Mouse (Mus musculus): ENCODE measurements at regions not wholly inside any gene's neighbourhood (a gene's known extent, or its start where the extent isn't known, plus 50 kb on each side); places are given as distances from the start of the nearest gene placed in this dataset.
A peak's percentile ranks its signal among the peaks of the same experiment; 100 is the strongest.
"Not testable (repeated sequence)": the region's sequence is repeated elsewhere in the genome, so short reads cannot be mapped to it uniquely, and the experiment has no call there.

DNA sequence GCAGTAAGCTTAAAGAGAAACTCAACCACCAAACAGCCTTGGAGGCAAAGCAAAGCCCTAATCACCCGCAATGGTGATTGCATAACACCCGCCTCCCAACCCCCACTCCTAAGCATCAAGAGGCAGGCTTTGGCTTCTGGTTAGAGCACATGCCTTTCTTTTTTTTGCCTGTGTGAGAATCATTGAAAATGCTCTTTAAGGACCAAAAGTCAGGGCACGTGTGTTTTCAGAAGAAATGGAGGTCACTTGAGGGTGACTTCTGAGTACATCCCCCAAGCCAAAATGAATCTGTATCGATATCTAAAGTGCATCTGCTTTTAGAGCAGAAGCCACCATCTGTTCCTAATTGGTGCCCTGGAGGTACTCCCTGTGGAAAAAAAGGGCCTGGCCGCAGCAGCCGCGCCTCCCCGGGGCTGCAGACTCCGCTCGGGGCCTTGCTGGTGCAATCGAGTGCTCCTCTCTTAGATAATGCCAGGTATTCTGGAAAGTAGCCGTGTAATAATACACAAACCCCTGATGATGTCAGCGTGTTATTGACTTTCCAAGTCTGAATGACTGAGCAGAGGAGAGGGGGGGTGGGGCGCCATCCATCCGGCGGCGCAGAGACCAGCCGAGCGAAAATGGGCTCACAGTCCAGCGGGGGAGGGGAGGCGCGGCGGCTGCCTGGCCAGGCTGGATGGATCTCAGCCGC, 140.7 kb upstream of the Tbl1xr1 start:
- DNase-seq (ENCODE audit: low read depth, low spot score): peak; percentile 96

DNA sequence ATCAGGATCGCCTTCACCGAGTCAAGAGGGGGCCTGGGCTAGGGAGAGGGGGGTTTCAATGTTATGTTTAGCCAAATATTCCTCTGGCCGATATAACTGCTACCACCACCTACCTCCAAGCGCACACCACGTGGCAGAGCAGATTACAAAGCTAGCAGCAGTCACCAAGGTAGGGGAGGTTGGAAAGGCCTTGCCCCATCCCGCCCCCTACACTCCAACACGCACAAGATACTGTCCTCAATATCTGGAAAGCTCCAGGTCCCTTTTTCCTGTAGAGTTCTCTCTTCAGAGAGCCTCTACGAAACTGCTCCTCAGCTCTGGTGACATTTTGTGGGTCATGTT, 140.2 kb upstream of the Tbl1xr1 start:
- DNase-seq (ENCODE audit: low read depth, low spot score): no peak

DNA sequence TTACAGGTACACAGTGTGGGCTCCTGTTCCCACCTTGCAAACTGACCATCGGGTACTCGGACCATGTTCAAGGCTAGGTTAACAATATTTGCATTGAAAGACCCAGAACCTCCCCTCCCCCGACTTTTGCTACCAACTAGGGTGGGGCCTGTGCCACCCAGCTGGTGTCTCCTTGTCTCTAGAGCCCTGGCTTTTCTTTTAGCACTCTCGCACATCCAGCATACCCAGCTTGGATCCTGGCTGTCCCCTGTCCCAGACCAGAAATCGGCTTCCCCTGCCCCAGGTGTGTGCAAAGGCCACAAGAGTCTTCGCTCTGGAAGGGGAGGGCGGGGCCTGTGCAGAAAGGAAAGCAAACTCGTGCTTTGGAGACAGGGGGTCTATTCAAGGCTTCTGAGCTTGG, 139.8 kb upstream of the Tbl1xr1 start:
- DNase-seq (ENCODE audit: low read depth, low spot score): no peak

DNA sequence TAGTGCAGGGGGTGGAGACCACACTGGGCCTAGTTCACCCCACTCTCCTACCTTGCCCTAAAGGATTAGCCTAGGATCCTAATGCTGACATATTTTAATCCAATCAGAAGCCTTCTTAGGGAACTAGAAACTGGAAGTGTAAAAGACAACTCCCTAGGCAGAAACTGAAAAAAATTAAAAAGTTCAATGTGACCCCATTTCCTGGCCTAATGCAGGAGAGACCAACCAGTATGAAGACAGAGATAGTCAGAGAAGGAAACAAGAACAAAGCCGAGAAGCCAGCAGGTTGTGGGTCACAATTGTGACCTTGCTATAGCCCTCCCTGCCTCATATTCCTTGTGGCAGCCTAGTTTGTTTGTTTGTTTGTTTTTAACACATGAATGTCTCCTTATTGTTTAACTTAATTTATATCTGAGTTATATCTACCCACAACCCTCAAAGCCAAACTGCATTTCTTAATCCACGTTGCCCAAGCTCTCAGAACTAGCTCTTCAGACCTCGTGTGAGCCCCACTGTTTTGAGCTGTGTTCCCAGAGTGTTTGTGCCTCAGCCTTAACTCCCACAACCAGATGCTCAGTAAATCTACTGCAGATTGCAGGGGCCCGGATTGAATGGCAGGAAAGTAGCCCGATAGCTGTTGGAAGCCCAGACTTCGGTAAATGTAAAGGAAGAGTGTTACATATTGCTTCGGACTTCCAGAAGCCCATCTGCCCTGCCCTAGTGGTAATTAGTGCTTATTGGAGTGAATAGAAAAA, 139.0 kb upstream of the Tbl1xr1 start:
- no peak for DNase-seq (ENCODE audit: low read depth, low spot score)

DNA sequence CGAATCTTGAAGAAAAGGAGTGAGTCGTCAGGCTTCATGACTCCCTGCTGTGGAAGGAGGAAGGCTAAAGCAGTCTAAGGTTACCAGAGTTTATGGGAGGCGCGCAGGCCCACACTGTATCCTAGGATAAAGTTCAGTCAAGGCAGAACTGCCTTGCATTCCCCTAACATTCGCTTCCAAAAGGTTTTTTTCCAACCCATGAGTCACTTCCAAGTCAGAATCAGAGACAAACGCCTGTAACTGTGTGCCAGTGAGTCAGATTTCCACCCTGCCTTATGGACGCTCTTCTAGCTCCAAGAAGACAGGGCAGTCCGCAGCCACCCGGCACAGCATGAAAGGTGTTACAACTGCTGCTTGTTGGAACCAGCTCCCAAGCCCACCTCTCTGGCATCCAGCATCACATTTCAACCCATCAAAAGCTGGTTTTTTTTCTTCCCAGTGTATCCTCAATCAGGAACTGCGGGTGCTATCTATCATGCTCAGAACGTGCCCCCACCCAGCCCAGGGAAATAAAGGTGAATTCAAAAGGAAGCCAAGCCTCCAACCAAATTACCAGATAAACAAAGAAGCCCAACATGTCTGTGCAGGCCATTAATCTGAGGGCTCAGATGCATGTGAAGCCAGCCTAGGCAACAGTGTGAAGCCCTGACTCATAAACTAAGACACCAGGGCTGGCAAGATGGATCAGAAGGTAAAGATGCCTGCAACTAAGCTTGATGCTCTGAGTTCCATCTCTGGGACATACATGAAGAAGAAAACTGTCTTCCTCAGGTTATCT, 138.2 kb upstream of the Tbl1xr1 start:
- no peak for DNase-seq (ENCODE audit: low read depth, low spot score)

DNA sequence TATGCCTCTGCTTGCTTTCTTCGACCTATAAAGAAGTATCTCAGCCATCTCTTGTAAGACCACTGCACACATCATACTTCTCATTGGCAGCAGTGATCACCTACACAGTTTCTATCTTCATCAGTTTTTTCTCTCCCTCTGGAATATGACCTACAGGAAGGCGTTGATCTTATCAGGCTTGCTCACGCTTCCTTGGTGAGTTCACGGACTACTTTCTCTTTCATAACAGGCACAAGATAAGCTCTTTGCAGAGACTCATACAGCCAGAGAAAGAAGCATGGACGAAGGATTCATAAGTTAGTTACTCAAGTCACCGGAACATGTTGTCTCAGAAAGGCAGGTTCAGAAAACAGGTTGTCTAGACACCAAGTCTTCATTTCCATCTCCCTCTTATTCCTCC, 136.7 kb upstream of the Tbl1xr1 start:
- no peak for DNase-seq (ENCODE audit: low read depth, low spot score)

DNA sequence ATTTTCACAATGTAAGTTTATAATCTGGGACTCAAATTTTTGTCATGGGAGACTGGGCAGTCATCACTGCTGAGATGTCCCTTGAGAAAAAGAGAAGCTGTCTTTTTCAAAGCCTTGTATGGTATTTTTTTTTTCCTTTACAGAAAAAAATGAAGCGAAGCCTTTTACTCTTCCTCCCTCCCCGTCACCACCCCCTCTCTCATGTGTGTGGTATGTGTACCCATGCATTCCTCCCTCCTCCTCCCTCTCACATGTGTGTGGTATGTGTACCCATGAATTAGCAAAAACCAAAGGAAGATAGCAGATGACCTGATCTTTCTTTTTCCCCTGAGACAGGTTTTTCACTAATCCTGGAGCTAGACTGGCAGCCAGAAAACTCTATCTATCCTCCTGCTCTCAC, 134.9 kb upstream of the Tbl1xr1 start:
- no peak for DNase-seq (ENCODE audit: low read depth, low spot score)

DNA sequence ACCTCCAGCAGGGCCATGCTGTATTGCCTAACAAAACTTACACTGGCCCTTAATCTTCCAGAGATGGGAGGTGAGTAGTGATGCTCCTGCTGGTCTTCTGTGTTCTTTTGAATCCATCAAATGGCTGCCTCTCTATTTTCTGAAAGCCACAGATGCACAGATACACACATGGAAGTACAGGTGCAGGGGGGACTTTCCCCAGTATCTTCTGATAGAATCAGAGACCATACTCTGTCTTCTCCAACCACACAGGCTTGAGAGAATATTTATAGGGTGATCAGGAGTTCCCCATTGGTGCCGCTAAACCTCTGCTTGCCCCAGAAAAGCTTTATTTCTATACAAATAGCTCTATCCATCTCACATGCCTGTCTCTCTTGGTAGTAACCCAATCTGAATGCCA, 133.5 kb upstream of the Tbl1xr1 start:
- no peak for DNase-seq (ENCODE audit: low read depth, low spot score)

DNA sequence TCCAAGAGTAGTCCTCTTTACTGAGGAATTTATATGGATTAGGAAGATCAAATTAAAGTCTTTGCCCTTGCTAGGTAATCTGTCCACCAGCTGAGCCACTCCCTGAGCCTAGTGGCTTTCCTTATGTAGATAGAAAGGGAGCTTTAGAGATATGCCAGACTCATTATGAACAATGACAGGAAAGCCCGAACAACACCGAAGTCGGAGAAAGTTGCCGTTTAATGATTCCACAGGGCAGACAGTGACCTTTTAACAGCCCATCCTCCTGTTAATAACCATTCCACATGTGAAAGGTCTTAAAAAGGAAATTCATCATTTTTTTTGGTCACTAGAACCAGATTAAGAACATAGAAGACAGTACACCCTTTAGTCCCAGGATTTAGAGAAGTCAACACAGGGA, 130.7 kb upstream of the Tbl1xr1 start:
- DNase-seq (ENCODE audit: low read depth, low spot score): no peak

DNA sequence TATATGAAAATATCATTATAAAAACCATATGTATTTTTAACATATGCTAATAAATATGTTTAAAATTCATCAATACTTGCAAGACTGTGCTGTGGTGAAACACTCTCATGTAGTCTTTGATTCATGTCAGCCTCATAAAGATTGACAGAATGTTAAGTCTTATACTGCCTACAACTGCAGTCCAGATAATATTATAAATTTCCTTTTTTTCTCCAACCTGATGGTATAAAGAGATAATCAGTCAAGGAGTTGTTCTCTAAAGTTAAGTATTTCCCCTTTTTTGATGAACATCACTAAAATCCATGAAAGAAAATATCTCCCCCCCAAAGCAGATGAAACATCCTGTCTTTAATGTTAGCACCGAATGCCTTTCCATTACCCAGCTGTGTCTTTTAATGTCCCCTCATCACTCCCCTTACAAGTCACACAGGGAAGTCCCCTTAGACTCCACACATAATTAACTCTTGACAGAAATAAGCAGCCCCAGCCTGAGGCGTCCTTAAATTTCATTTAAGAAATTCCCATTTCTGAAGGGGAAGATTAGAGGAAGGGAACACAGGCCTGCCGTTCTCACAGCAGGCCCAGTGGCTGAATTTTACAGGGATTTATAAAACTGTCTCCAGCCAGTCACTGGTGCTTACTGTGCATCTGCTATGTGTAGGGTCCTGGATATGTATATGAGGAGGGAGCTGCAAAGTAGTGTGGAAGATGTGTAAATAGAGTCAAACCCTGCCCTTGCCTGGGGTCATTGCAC, 129.0 kb upstream of the Tbl1xr1 start:
- DNase-seq (ENCODE audit: low read depth, low spot score): peak; percentile 51

DNA sequence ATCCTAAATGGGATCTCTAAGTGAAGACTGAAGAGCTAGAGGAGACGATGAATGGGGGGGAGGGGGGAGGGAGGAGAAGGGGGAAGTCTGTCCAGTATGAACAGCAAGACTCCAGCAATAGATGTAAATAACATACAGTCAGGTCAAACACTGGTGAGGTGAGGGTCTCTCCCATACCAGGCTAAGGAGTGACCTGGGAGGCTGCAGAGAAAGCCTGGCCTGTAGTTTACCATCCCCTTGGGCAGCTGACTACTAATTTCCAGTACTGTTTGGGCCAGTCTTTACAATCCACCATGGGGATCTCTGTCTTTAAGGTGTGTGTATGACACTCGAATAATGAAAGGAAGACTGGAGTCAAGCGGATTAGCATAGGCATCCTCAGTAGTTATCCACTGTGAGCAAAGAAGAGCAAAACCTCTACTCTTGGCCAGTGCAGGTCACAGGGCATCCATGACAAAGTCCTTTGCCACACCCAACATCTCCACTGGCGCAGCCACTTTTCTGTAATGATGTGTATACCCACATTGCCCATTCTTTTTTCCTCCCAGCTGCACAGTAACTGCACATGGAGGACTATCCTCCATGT, 128.3 kb upstream of the Tbl1xr1 start:
- no peak for DNase-seq (ENCODE audit: low read depth, low spot score)

DNA sequence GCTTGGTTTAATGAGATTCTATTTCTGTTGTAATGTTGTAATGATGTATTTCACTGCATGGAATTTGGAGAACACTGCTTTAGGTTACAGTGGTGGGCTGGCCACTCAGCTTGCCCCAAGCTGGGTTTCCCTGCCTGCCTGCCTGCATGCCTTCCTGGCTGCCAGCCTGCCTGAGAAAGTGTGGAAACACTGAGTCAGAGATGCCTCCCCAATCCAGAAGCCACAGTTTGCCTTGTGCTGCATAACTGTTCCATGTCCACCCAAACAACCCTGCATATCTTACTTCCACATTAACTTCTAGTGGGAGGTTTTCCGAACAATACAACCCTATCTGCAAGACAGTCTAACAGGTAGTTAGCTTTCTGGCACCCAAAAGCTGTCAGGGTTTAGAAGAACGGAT, 127.0 kb upstream of the Tbl1xr1 start:
- DNase-seq (ENCODE audit: low read depth, low spot score): no peak

DNA sequence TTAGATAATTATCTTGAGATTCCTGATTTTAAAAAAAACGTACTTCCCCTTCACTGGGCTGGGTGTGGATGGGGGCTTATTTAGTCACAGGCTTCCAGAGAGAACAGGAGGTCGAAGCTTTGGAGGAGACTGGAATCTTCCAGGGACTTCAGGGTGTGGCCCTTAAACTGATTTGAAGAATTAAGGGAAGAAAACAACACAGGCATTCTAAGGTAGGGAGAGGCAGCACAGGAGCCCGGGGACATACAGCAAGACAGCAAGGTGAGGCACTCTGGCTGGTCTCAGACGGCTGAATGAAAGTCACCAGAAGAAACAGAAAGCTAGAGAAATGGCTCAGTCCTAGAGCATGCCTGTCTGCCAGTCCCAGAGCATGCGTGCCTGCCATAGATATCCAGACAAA, 125.9 kb upstream of the Tbl1xr1 start:
- no peak for DNase-seq (ENCODE audit: low read depth, low spot score)

DNA sequence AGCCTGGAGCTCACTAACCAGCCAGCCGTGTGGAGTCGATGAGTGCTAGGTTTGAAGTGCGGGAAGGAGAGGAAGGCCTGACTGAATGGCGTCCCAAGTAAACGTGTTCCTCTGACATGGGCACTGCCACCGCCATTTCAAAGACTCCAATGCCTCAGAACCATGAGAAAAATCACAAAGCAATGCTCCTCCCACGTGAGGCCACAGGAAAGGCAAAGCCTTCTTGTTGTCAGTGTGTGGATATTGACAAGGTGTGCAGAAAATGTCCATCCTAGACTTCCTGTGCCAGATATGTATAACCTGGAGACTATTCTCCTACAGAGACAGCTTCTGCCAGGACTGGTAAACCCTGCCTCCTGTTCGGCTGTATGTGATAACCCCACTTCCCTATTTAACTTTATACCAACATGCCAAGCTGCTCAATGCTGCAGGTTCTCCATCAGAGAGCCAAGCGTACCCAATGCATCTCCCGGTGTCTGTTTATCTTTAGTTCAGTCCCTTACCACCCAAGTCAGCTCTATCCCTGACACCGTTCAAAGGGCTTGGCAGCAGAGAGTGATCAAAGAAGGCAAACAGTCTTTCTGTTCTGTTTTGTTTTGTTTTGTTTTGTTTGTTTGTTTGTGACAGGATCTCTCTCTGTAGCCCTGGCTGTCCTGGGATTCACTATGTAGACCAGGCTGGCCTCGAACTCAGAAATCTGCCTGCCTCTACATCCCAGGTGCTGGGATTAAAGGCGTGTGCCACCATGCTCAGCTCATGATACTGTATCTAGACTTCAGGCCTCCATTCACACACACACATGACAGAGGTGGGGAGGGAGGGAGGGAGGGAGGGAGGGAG, 124.8 kb upstream of the Tbl1xr1 start:
- DNase-seq (ENCODE audit: low read depth, low spot score): no peak

DNA sequence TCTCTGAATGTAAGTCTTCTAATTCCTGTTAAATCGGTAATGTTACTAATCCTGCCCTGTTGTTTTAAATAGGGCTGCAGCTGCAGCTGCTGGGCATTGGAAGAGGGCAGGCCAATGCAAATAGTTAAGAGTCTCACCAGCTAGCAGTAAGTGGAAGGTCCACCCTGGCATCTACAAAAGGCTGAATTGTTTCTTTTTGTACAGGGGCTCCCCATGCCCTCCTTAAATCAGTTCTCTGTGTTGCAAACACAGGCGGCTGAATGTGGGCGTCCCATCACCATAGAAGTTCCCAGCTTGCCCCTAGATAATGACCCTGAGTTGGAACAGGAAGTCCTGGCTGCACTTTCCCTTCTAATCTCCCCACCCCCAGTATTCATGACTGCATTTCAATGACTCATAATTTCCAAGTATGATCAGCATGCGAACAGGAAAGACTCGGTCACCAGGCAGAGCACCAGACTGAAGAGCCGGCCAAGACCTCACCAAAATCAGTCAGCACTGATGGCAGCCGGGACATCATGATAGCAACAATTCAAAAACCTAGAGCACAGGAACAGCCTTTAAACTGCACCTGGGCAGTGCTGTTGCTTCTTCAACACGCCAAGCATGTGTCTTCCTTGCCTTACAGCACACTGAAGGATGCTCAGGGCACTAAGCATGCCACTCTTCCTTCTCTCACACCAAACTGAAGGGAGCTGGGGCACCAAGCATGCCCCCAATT, 123.6 kb upstream of the Tbl1xr1 start:
- no peak for DNase-seq (ENCODE audit: low read depth, low spot score)

DNA sequence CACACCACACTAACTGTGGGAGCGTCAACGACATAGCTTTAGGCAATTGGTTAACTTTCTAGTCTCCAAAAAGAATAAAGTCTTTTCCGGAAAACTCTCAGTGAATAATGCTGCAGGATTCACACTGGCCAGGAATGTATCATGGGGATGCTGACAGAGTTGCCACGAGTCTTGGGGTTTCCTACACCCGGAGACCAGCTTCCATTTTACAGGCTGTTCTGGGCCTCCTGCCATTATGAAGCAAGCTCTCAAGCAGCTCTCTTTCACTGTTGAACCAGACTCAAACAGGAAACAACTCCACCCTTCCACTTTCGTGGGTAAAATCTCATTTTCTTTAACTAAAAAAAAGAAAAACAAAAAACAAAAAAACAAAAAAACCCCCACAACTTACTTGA, 123.0 kb upstream of the Tbl1xr1 start:
- DNase-seq (ENCODE audit: low read depth, low spot score): no peak

DNA sequence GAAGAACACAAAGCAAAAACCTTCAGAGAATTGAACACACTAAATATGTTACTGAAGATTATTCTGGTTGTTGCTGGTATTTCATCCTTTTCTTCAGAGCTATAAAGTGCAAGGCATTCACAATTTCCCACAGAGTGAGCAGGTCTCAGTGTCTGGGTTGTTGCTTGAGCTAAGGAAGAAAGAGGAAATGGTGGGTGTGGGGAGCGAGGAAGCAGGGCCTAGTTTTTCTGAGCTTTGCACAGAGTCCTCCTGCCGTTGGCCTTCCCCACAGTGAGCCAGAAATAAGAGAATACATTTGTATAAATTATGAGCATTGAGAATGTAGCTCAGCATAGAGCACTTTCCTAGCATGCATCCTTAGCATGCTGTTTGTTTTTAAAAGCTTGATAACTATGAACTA, 120.8 kb upstream of the Tbl1xr1 start:
- no peak for DNase-seq (ENCODE audit: low read depth, low spot score)

DNA sequence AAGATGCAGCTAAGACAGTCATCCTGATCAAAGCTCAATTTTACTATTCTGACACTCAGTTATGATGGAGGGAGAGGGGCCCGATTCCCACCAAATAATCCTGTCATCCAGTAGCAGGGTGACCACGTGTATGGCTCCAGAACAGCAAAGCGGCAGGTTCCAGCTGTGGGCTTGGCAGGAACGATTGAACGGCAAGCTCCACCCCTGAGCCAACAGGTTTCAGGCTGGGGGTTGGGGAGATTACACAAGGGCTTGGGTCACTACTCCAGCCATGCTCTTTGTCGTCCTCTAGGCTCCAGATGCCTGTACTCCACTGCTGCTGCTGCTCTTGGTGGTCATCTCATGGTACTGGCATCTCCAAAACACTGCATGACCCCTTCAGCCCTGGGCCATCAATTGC, 119.3 kb upstream of the Tbl1xr1 start:
- DNase-seq (ENCODE audit: low read depth, low spot score): not testable (repeated sequence)

DNA sequence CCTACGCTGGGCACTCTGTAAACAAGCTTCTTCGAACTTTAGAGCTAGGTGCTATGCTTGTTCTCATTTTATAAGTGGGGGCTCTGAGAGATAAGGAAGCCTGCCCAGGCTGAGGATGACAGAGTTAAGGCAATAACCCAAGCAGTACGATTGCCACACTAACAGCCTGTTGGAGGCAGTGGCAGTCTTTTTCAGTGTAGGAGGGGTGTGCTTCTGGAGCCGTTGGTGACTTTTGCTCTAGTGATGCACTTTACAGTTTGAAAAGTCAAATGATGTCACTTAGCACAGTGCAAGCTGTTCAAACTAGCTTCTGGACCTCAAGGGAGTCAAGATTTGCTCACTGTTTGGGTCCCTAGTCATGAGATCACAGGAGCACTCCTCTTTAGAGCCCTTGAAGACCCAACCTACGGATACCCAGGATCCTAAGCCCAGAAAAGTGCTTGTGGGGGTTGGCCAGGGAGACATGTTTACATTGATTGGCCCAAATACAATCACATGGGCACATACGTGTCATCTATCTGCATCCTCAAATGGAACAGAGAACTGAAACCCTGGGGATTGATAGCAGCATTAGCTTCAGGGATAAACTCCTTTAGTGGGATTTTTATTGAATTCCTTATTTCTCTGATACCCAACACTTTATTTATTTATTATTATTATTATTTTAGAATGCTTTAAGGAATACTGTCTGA, 117.7 kb upstream of the Tbl1xr1 start:
- no peak for DNase-seq (ENCODE audit: low read depth, low spot score)

DNA sequence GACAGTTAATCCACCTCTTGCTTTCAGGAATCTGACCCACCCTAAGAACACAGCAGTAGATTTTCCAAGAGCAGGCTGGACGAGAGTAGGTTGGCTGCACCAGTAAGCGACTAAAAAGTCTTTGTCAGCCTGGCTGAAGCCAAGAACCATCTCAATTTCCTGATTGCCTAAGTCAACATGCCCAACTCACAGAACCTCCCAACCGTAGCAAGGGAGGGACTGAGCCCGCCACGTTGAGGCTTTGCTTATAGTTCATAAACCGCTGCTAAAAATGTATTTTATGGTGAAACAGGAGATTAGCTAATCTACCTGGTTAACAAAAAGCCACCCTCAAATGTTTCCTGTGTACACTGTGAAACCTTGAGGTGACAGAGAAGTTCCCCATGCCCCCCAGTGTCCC, 115.4 kb upstream of the Tbl1xr1 start:
- DNase-seq (ENCODE audit: low read depth, low spot score): no peak
